Mouse (Mus musculus) liver, embryonic 15.5 days (tissue): ENCODE data around the gene Cdc25a. TPM values are rescaled to one million over a fixed set of nuclear protein-coding genes. Genes with fewer than 3 reads are reported as not detected.

Source experiments
- ATAC-seq: fragments of 200-750 bp; cut with Nextera tagmentation; 2 replicates; pipeline ENCODE4 v1.8.0; 2017; ENCODE audit warnings: moderate number of reproducible peaks, mild to moderate bottlenecking, moderate library complexity; ENCODE audit not compliant: insufficient read depth
- H3K27ac ChIP-seq: fragments of 300-500 bp; sonication (generic); replicated peaks from 2 replicates; pipeline ENCODE4 v1.5.1; 2015; ENCODE audit warnings: mild to moderate bottlenecking, inconsistent platforms
- H3K27me3 ChIP-seq: fragments of 300-500 bp; sonication (generic); 2 replicates; pipeline ENCODE4 v1.6.1; 2015; ENCODE audit warnings: mild to moderate bottlenecking, inconsistent platforms
- H3K36me3 ChIP-seq: fragments of 300-500 bp; sonication (generic); replicated peaks from 2 replicates; pipeline ENCODE4 v1.6.1; 2015; ENCODE audit warnings: moderate library complexity, mild to moderate bottlenecking, inconsistent platforms
- H3K4me1 ChIP-seq: fragments of 300-500 bp; sonication (generic); replicated peaks from 2 replicates; pipeline ENCODE4 v1.6.1; 2015; ENCODE audit warnings: inconsistent platforms
- H3K4me2 ChIP-seq: fragments of 300-500 bp; sonication (generic); 2 replicates; pipeline ENCODE4 v1.6.1; 2015; ENCODE audit warnings: moderate library complexity, mild to moderate bottlenecking, inconsistent platforms
- H3K4me3 ChIP-seq: fragments of 300-500 bp; sonication (generic); replicated peaks from 2 replicates; pipeline ENCODE4 v1.5.1; 2015; ENCODE audit warnings: mild to moderate bottlenecking, inconsistent platforms
- H3K9ac ChIP-seq: fragments of 300-500 bp; sonication (generic); 2 replicates; pipeline ENCODE4 v1.6.1; 2015; ENCODE audit warnings: moderate library complexity, mild to moderate bottlenecking, inconsistent platforms
- H3K9me3 ChIP-seq: fragments of 300-500 bp; sonication (generic); replicated peaks from 2 replicates; pipeline ENCODE4 v1.6.1; 2016; ENCODE audit warnings: inconsistent platforms
- WGBS: fragments of 180-500 bp; shearing (Covaris S2); methylation state at CpG from one replicate; pipeline ENCODE4 v1.1.7; 2015; ENCODE audit warnings: mixed read lengths; ENCODE audit not compliant: insufficient replicate concordance; 5-methylcytosine and 5-hydroxymethylcytosine counted together
- polyA plus RNA-seq: library from polyadenylated mRNA; unstranded; fragments of >200 nt; fragmentation: Nextera tagmentation; extraction: Ambion mirVana; gene quantifications from 2 replicates; pipeline ENCODE4 v1.2.1, GENCODE M21; 2015

Cdc25a gene
- polyA plus RNA-seq, 1 experiment from 2014 or later, result 12.7 TPM

GRCm38 (mm10) chr9:109907774-109908465 lies 32.5 kb downstream of the Cdc25a start:
- Histone ChIP-seq H3K9ac (no peak overlapping the region), H3K27me3 (no peaks in the 10 kb centered on the region), H3K4me1 (0 out of 2 replicates have a peak, but pooled peaks cover 4% of the 10 kb centered on the region), H3K36me3 (no peaks in the 10 kb centered on the region), H3K9me3 (no peaks in the 10 kb centered on the region), H3K27ac (no peak overlapping the region), H3K4me3 (no peak overlapping the region), H3K4me2 (no peak overlapping the region)
- WGBS, result 49% methylated on average over 6 of the region's 6 CpGs
- ATAC-seq, result peak; percentile 37; the same call in 1 of the 2 replicates

DNA sequence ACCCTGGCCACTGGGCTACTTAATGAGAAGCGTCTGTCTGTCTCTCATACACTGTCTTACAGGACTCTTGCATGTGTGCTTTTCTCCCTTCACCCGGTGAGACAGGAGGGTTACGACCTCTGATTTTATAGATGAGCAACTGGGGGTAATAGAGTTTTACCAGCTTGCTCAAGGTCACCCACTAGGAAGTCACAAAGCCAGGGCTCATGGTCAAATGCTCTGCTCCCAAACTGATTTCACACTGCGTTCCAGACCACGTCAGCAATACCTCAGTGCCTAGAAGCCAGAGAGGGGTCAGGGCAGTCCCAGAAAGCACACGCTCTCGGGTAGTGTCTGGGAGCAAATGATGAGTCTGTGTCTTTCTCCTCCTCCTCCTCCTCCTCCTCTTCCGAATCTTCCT lies 33.7 kb downstream of the Cdc25a start:
- WGBS, result 61% methylated on average over 8 of the region's 8 CpGs
- no peak overlapping the region for H3K4me3 ChIP-seq
- no peak for ATAC-seq

DNA sequence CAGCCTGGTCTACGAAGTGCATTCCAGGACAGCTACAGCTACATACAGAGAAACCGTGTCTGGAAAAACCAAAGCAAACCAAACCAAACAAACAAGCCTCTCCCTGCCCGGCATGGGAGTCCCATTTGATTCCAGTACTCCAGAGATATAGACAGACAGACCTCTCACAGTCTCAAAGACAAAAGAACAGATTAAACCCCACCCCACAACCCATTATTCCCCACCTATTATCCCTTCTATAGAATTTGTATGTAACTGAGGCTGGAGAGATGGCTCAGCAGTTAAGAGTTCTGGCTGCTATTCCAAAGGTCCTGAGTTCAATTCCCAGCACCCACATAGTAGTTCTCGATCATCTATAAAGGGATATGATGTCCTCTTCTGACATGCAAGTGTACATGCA lies 34.5 kb downstream of the Cdc25a start:
- no peak overlapping the region for H3K27ac ChIP-seq
- no peak for ATAC-seq
- H3K9ac ChIP-seq, result no peak overlapping the region
- no peak overlapping the region for H3K4me2 ChIP-seq
- H3K36me3 ChIP-seq, result no peaks in the 10 kb centered on the region
- no peaks in the 10 kb centered on the region for H3K27me3 ChIP-seq
- WGBS, result 71% methylated on average over 4 of the region's 4 CpGs
- H3K9me3 ChIP-seq, result no peaks in the 10 kb centered on the region
- H3K4me3 ChIP-seq, result no peak overlapping the region
- 0 out of 2 replicates have a peak, but pooled peaks cover 4% of the 10 kb centered on the region for H3K4me1 ChIP-seq

More for the DNA sequence above, 33.7 kb downstream of the Cdc25a start:
- Histone ChIP-seq H3K27me3 (no peaks in the 10 kb centered on the region), H3K4me1 (0 out of 2 replicates have a peak, but pooled peaks cover 4% of the 10 kb centered on the region), H3K36me3 (no peaks in the 10 kb centered on the region), H3K9me3 (no peaks in the 10 kb centered on the region), H3K9ac (no peak overlapping the region), H3K27ac (no peak overlapping the region), H3K4me2 (no peak overlapping the region)

DNA sequence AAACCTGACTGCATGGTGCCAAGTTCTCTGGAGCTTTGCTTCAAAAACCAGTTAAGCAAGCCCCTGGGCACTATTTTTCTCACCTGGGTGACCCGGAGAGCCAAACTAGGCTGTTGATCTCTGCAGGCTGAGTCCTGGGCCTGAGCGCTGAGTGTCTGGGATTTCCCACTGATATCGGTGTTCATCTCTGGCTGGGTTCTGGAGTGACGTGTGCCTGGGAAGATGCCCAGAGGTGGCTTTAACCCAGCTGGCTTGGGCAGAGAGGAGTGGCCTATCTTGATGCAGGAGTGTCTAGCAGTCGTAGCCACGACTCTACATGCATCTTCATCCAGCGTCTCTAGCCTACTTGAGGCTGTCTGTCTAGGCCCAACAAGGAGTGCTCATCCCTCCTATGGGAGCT lies 36.4 kb downstream of the Cdc25a start:
- 68% methylated on average over 7 of the region's 7 CpGs for WGBS
- Histone ChIP-seq H3K27me3 (no peaks in the 10 kb centered on the region), H3K4me3 (no peak overlapping the region), H3K9ac (no peak overlapping the region), H3K27ac (no peak overlapping the region), H3K4me1 (0 out of 2 replicates have a peak, but pooled peaks cover 4% of the 10 kb centered on the region), H3K4me2 (no peak overlapping the region), H3K36me3 (no peaks in the 10 kb centered on the region), H3K9me3 (no peaks in the 10 kb centered on the region)
- no peak for ATAC-seq

DNA sequence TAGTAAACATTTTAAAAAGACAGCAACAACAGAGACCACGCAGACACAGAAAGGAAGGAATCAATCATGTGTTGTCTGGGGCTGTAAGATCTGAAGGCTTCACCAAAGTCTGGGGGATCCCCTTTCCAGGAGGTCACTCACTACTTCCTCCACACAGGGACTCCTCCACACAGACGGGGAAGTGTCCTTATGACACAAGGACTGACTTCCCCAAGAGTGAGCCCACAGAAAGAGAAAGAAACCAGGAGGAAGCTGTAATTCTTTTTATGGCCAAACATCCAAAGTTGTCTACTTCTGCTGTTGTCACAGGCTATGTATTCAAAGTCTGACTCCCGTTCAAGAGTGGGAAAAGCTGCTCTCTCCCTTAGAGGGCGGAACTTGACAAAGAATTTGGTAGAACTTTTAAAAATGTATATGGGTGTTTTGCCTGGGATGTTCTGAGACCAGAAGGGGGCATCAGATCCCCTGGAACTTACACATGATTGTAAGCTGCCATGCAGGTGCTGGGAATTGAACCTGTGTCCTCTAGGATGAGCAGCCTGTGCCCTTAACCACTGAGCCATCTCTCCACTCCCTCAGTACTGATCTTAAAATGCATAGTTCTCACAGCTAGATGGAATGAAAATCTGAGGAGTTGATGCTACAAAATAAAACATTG lies 39.0 kb downstream of the Cdc25a start:
- Histone ChIP-seq H3K4me1 (no peaks in the 10 kb centered on the region), H3K9me3 (no peaks in the 10 kb centered on the region), H3K36me3 (no peaks in the 10 kb centered on the region), H3K4me2 (no peak overlapping the region), H3K4me3 (no peak overlapping the region), H3K9ac (no peak overlapping the region), H3K27ac (no peak overlapping the region), H3K27me3 (no peaks in the 10 kb centered on the region)
- no peak for ATAC-seq
- 19% methylated on average over 4 of the region's 4 CpGs for WGBS

DNA sequence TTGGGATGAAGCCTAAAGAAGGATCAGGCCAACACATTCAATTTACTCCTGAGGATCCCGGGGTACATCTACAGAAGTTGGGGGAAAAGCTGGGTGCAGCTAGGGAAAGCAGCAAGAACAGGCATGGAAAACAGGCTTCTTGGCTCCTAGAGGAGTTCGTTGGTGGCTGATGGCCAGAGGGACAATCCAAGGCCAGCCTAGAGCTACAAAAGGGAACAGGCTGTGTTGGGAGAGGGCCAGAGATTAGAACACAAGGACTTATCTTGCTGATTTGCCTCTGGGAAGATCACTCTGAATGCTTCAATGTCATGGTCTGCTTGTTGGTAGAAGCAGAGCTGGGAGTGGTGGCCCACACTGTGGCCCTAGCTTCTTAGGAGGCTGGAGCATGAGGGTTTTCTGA lies 42.6 kb downstream of the Cdc25a start:
- H3K27ac ChIP-seq, result no peak overlapping the region
- H3K4me2 ChIP-seq, result no peak overlapping the region
- 78% methylated on average over 2 of the region's 2 CpGs for WGBS
- no peak overlapping the region for H3K4me3 ChIP-seq
- no peaks in the 10 kb centered on the region for H3K4me1 ChIP-seq
- no peak for ATAC-seq
- no peaks in the 10 kb centered on the region for H3K9me3 ChIP-seq
- no peaks in the 10 kb centered on the region for H3K27me3 ChIP-seq
- H3K36me3 ChIP-seq, result no peaks in the 10 kb centered on the region
- no peak overlapping the region for H3K9ac ChIP-seq

DNA sequence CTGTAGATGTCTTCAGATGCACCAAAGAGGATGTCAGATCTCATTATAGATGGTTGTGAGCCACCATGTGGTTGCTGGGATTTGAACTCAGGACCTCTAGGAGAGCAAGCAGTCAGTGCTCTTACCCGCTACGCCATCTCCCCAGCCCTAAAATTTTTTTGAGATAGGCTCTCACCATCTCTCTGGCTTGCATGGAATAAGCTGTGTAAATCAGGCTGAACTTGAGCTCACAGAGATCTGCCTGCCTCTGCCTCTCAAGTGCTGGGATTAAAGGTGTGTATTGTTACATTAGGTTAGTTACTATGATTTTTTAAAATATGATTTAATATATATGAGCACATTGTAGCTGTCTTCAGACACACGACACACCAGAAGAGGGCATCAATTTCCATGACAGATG lies 53.8 kb downstream of the Cdc25a start:
- no peaks in the 10 kb centered on the region for H3K9me3 ChIP-seq
- H3K4me2 ChIP-seq, result no peak overlapping the region
- ATAC-seq, result no peak
- H3K4me3 ChIP-seq, result no peak overlapping the region
- no peak overlapping the region for H3K27ac ChIP-seq
- WGBS, result 75% methylated on average over 3 of the region's 3 CpGs
- H3K9ac ChIP-seq, result no peak overlapping the region
- peaks cover 23% of the 10 kb centered on the region for H3K27me3 ChIP-seq
- peaks cover 24% of the 10 kb centered on the region for H3K4me1 ChIP-seq
- H3K36me3 ChIP-seq, result no peaks in the 10 kb centered on the region

DNA sequence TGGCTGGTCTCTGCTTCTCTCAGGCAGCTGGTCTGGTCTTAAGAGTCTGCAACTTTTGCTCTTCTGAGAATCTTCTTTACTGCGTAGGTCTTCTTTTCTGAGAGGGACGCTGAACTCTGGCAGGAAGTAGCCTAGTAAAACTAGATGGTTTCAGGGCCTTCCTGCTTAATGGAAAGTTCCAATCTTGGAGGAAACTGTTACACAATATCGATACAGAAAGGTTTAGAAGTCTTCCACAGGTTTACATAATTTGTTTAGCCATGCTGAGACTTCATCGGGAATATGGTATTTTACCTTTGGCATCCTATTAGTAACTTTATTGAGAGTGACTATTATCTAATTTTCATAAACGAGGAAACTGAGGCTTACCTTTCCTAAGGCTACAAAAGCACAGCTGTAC lies 54.7 kb downstream of the Cdc25a start:
- Histone ChIP-seq H3K4me1 (peaks cover 26% of the 10 kb centered on the region), H3K4me2 (no peak overlapping the region), H3K36me3 (no peaks in the 10 kb centered on the region), H3K27ac (peak overlapping the region; percentile 87; the same call in 1 of the 2 replicates), H3K27me3 (peaks cover 23% of the 10 kb centered on the region), H3K9ac (no peak overlapping the region), H3K9me3 (no peaks in the 10 kb centered on the region), H3K4me3 (no peak overlapping the region)
- 72% methylated on average over 5 of the region's 5 CpGs for WGBS
- no peak for ATAC-seq

GRCm38 (mm10) chr9:109930752-109931151 lies 55.4 kb downstream of the Cdc25a start:
- Histone ChIP-seq H3K27me3 (peaks cover 23% of the 10 kb centered on the region), H3K27ac (peak overlapping the region; percentile 87; the same call in 1 of the 2 replicates), H3K9me3 (no peaks in the 10 kb centered on the region), H3K36me3 (no peaks in the 10 kb centered on the region), H3K4me3 (peak overlapping the region; percentile 73), H3K9ac (peak overlapping the region; percentile 61), H3K4me1 (peaks cover 26% of the 10 kb centered on the region), H3K4me2 (peak overlapping the region; percentile 97)
- no peak for ATAC-seq
- WGBS, result 55% methylated on average over 6 of the region's 6 CpGs

DNA sequence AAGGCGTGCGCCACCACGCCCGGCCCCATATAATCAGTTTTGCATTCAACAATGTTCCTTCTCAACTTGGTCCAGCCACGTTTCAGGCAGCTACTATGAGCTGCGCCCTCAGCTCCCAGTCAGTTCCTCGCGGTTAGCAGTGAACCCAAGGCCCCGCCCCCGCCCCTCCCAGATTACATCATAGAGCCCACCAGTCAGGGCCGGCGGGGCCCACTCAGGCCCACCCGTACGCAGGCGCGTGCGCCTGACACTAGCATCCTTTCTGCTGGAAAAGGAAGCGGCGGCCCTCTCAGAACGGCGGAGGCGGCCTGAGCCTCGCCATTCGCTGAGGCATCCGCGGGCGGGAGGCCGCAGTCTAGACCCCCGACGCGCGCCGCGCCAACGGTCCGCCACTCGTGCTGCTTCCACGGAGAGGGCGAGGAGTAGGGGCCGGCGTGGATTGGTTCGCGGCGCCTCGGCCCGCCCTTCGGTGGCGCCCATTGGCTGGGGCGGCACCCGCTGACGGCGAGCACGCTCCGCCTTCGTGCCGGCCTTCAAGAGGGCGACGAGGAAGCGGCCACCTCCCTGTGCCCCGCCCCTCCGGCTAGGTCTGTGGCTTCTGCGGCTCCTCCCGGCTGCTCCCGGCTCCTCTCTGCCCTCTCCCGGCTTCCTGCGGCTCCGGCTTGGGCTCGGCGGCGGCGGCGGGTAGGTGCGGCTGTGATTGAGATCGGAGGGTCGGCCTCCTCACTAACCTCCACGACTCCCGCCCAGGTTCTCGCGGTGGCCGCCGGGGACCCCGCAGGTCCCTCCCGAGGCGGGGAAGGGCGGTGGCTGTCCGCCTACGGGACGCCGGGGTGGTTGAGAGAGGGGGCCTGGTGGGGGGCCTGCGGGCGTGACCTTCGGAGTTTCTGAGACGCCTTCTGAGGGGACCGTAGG lies 56.1 kb downstream of the Cdc25a start, which contains the start of gene Map4:
TSS of gene Map4 (plus strand) at position 204 of the 915 bp plus-strand sequence.
- WGBS, result under 1% methylated on average over 94 of the region's 94 CpGs
- H3K36me3 ChIP-seq, result no peaks in the 10 kb centered on the region
- peaks cover 23% of the 10 kb centered on the region for H3K27me3 ChIP-seq
- peaks cover 26% of the 10 kb centered on the region for H3K4me1 ChIP-seq
- peak within 1 kb of the TSS; percentile 97 for H3K4me2 ChIP-seq
- peak within 1 kb of the TSS; percentile 73 for H3K4me3 ChIP-seq
- H3K27ac ChIP-seq, result peak within 1 kb of the TSS; percentile 87
- no peaks in the 10 kb centered on the region for H3K9me3 ChIP-seq
- peak; percentile 98 for ATAC-seq
- peak within 1 kb of the TSS; percentile 61 for H3K9ac ChIP-seq

DNA sequence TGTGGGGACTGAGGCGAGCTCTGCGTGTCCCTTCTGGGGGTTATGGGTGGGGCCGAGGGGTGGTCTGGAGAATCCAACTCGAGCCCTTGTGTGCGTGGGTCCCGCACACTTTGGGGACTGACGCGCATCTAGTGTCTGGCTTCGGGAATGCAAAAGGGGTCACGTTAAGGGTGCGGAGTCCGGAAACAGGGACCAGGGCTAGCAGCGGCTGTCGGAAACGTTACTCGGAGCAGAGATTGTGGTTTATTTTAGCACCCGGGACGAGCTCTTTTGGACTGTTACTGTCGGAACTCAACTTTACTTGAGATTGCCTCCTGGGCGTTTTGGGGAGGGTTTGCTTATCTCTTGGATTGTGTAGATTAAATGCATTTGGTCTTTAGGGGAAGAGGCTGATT lies 57.0 kb downstream of the Cdc25a start:
- Histone ChIP-seq H3K4me2 (peak overlapping the region; percentile 97), H3K27ac (peak overlapping the region; percentile 67), H3K9me3 (no peaks in the 10 kb centered on the region), H3K36me3 (no peaks in the 10 kb centered on the region), H3K27me3 (peaks cover 23% of the 10 kb centered on the region), H3K4me3 (peak overlapping the region; percentile 73), H3K9ac (peak overlapping the region; percentile 61), H3K4me1 (peaks cover 26% of the 10 kb centered on the region)
- ATAC-seq, result no peak
- WGBS, result under 1% methylated on average over 20 of the region's 20 CpGs
